Mouse (Mus musculus) left cerebral cortex, postnatal 36 days (tissue): Measurements from ENCODE around the gene Slc38a9. TPM values are rescaled to one million over a fixed set of nuclear protein-coding genes. Genes with fewer than 3 reads are reported as not detected.

Experiments
- total RNA-seq, 2 experiments: library from RNA; stranded (reverse); gene quantifications; 2 replicates each; pipeline ENCODE4 v1.2.3; 2021

Gene Slc38a9
- total RNA-seq, 2 experiments from 2014 or later: 18.3 to 28.3 TPM

Other genes starting within 250 kb of the Slc38a9 start
- 10 to 100 TPM; 76.3 to 79.5 TPM for gene Il6st, start 196.7 kb upstream of the Slc38a9 start, total RNA-seq
- under 1 TPM in 1 of 2 experiments, not detected in 1; 0.75 TPM for gene Il31ra, start 66.4 kb upstream of the Slc38a9 start, total RNA-seq
- gene Ddx4, start 8.3 kb upstream of the Slc38a9 start, total RNA-seq: 1 to 10 TPM; 1.4 to 1.6 TPM
- gene Plpp1, start 140.0 kb downstream of the Slc38a9 start, total RNA-seq: 10 to 100 TPM; 24.6 to 30.9 TPM